Mouse (Mus musculus): ENCODE measurements at regions not wholly inside any gene's neighbourhood (a gene's known extent, or its start where the extent isn't known, plus 50 kb on each side); places are given as distances from the start of the nearest gene placed in this dataset.

GRCm38 (mm10) chr12:74523988-74524387, 207.8 kb upstream of the Gm11042 start:
- no peak for ATAC-seq (ENCODE audit: low TSS enrichment)

- no peak for ATAC-seq (ENCODE audit: low TSS enrichment)
Measured at GRCm38 (mm10) chr12:74518032-74518431, 201.8 kb upstream of the Gm11042 start.

GRCm38 (mm10) chr12:74516527-74516926, 200.3 kb upstream of the Gm11042 start:
- ATAC-seq (ENCODE audit: low TSS enrichment) = peak; percentile 99

- ATAC-seq (ENCODE audit: low TSS enrichment) = no peak
Measured at GRCm38 (mm10) chr12:74502791-74503190, 186.6 kb upstream of the Gm11042 start.

GRCm38 (mm10) chr12:74477619-74478018, 161.4 kb upstream of the Gm11042 start:
- peak; percentile 77 for ATAC-seq (ENCODE audit: low TSS enrichment)

- ATAC-seq (ENCODE audit: low TSS enrichment) = no peak
Measured at GRCm38 (mm10) chr12:74474741-74475140, 158.5 kb upstream of the Gm11042 start.

GRCm38 (mm10) chr12:74458521-74458920, 142.3 kb upstream of the Gm11042 start:
- peak; percentile 94 for ATAC-seq (ENCODE audit: low TSS enrichment)

GRCm38 (mm10) chr12:74452375-74453090, 136.3 kb upstream of the Gm11042 start:
- no peak for ATAC-seq (ENCODE audit: low TSS enrichment)

GRCm38 (mm10) chr12:74448248-74448647, 132.1 kb upstream of the Gm11042 start:
- peak; percentile 40; the same call in 1 of the 2 replicates for ATAC-seq (ENCODE audit: low TSS enrichment)

- ATAC-seq (ENCODE audit: low TSS enrichment) = no peak
Measured at GRCm38 (mm10) chr12:74434874-74435273, 118.7 kb upstream of the Gm11042 start.

- no peak for ATAC-seq (ENCODE audit: low TSS enrichment)
Measured at GRCm38 (mm10) chr12:74414738-74415137, 98.5 kb upstream of the Gm11042 start.

- no peak for ATAC-seq (ENCODE audit: low TSS enrichment)
Measured at GRCm38 (mm10) chr12:74410511-74410910, 94.3 kb upstream of the Gm11042 start.

GRCm38 (mm10) chr12:74407591-74408095, 91.4 kb upstream of the Gm11042 start:
- ATAC-seq (ENCODE audit: low TSS enrichment) = no peak

GRCm38 (mm10) chr12:74389811-74390210, 73.6 kb upstream of the Gm11042 start:
- ATAC-seq (ENCODE audit: low TSS enrichment) = peak; percentile 91
